Mouse (Mus musculus) CD4-positive naive resting alpha-beta T cell, adult 57 days (primary cell): ENCODE measurements around the gene Fxr2. TPM values are rescaled to one million over a fixed set of nuclear protein-coding genes. Genes with fewer than 3 reads are reported as not detected.

ENCODE experiments used
- total RNA-seq: library from RNA; stranded (reverse); gene quantifications from one replicate; pipeline ENCODE4 v1.2.4, GENCODE M21; 2023

Fxr2 gene
- total RNA-seq = 80.1 TPM

DNA sequence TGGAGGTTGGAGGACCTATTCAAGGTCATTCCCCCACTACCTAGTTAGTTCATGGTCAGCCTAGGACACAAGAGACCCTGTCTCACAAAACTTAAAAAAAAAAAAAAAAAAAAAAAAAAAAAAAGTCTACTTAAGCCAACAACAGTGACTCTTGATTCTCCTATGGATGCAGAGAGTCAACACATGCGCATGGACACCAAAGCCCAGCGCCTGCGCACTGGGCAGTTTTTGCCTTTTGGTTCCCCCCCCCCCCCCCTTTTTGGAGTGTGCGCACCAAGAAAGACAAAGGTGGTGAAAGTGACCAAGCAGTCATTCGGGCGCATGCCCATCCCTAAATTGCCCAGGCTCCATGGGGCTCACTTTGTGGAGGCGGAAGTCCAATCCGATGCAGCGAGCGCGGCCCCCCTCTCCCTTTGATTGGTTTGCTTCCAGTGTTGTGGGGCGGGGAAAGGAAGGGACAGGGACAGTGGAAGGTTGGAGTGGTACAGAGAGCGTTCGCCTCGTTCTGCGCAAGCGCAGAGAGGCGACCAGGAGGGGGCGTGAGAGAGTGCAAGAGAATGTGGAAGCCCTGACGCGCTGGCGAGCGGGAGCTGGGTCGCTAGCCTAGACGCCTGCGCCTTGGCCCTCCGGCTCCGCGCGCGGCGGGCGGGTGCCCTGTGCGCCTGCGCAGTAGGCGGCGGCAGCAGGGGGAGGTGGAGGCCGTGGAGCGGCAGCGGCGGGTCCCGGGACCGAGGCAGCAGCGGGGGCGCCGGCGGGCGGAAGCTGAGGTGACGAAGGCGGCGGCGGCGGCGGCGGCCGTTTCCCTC lies at the start of gene Fxr2:
Gene Fxr2, plus strand, starts transcription at position 707 of the 806 bp plus-strand sequence.

DNA sequence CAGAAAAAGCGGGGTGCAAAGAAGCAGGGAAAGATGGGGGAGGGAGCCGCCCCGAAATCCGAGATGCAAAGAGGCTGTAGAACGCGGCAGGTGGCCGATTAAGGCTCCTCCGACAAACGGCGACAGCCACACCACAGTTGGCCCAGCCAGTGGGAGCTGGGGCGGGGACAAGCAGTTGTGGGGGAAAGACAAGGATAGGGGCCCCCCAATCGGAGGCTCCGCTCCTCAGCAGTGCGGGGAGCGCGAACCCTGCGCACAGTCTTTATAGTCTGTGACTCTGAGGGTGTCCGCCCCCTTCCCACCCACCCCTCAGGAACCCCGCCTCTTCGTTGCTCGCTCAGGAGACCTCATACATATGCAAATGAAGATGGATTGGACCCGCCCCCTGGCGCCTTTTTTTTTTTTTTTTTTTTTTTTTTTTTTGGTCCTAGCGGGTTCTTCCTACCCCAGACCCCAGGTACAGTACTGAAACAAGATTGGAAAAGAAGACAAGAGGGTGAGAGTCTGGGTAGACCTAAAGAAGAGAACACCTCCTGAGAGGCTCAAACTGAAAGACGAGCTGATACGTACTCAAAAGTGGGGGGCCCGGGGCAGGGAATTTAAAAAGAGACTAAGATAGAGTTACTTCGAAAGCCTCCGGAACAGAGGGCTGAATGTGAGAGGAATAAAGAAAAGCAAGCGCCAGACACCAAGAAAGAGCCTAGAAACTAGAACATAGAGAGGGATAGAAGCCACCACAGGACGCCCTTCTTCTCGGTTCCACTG lies 26.9 kb upstream of the Fxr2 start, which contains the start of gene Atp1b2:
Gene Atp1b2, minus strand, starts transcription at position 217 of the 765 bp plus-strand sequence.

DNA sequence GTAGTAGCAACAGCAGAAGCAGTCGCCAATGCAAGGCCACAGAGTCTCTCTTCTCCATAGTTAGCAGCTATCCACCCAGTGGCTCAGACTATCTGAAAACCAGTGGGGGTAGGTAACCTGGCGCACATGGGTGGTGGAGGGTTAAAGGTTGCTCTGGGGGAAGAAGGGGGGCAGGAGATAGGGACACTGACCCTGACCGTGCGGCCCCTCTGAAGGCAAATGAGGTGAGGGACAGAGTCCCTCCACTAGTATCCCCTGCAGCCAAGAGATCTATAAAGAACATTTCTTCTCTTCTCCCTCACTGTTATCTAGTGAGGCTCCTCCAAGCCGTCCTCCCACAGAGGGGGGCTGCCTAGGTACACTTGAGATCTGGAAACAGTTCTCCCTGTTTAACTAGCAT lies 15.0 kb upstream of the Fxr2 start, which contains the start of gene Shbg:
Gene Shbg, minus strand, starts transcription at position 101 of the 400 bp plus-strand sequence.

DNA sequence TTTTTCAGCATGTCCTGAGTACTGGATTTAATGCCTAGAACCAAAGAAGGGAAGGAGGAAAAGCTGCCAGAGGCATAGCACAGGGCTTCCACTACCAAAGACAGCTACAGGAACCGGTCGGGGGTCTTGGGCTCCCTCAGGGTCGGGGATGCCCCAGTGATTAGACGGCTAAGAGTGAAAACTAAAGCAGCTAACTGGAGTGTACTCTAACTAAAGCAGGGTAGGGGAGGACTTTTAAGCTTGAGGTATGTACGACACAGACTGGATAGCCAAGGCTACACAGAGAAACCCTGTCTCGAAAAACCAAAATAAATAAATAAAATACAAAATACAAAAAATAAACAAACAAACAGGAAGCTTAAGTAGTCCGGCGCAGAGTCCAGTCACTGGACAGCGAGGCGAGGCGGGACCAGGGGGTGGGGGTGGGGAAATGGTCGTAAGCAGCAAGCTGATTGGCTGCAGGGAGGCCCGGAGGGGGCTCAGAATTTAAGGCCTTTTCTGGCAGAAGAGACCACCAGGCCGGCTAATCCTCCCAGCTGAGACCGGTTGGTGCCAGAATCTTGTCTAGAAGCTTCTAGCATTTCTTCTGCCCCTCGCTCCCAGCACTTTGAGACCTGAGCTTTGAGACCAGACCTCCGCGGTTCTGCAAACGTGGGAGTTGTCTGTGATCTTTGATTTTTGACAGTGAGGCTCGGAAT lies 11.1 kb upstream of the Fxr2 start, which contains the start of gene Sat2:
Gene Sat2, plus strand, starts transcription at position 454 of the 698 bp plus-strand sequence.

GRCm38 (mm10) chr11:69655264-69656064 lies 22.7 kb downstream of the Fxr2 start, which contains the start of gene Sox15:
Sox15 (plus strand) TSS chr11:69655314.

GRCm38 (mm10) chr11:69662213-69662966 lies 29.6 kb downstream of the Fxr2 start, which contains the start of gene Mpdu1:
Mpdu1 (minus strand) TSS chr11:69662642.

DNA sequence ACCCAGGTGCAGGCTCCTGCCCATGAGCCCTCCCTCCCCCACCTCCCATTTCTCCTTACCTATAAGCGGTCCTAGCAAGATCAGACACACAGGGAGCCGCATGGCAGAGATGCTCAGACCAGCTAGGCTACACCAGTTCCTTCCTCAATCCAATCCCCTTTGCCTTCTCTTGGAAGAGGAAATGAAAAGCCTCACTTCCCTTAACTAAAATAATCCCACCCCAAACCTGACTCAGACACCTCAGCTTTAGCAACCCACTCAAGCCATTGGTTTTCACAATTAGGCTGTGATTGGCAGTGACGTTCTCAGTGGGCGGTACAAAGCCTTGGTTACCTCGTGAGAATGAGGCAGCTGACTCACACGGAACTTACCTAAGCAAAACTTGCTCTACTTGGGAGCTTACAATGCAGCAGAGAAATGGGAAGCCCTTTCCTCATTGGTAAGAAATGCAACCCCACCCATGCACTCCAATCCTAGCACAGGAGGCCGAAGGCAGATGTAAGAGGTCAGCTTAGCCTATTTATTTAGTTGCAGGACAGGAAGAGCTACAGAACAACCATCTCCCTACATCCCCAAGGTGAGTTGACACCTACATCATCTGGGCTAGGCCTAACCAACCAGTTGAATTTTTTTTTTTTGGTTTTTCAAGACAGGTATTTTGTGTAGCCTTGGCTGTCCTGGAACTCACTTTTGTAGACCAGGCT lies 33.3 kb downstream of the Fxr2 start, which contains the start of gene Cd68:
Gene Cd68, minus strand, starts transcription at position 193 of the 704 bp plus-strand sequence.

DNA sequence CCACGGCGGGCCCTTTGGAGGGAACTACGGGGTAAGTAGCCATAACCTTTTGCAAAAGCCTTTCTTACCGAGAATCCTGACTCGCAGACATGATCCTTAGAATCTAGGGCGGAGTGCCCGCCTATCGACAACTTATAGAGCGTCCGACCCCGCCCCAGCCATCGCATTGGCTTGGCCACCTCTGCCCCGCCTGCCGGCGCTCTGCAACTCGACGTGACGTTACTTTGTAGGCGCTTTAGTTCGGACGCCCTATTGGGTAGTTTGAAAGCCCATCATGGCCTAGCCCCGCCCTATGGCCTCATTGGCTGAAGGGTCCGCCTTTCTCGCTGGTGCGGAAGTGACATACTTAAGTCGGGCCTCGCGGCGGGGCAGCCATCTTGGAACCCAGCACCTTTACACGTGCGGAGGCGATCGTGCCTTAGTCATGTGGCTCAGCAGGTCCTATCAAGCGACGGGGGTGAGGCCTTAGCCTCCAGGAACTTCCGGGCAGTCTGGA lies 39.5 kb downstream of the Fxr2 start, which contains the start of gene Eif4a1:
Gene Eif4a1, minus strand, starts transcription at position 213 of the 496 bp plus-strand sequence.

GRCm38 (mm10) chr11:69681314-69682208 lies 48.8 kb downstream of the Fxr2 start, which contains the start of gene Senp3:
Senp3 (minus strand) TSS chr11:69682084.

GRCm38 (mm10) chr11:69685526-69686148 lies 52.8 kb downstream of the Fxr2 start, which contains the start of gene Tnfsf13:
Tnfsf13 (minus strand) TSS chr11:69685784.

GRCm38 (mm10) chr11:69695361-69696181 lies 62.8 kb downstream of the Fxr2 start, which contains the start of the genes Tnfsf12 and Tnfsfm13:
Tnfsf12 (minus strand) TSS chr11:69695849.
Tnfsfm13 (minus strand) TSS chr11:69696098.

Other genes starting within 250 kb of the Fxr2 start
- 42.7 TPM for gene Naa38, start 237.5 kb upstream of the Fxr2 start, total RNA-seq
- gene Cyb5d1, start 237.4 kb upstream of the Fxr2 start, total RNA-seq = 39.3 TPM
- 5.5 TPM for gene Tmem88, start 234.8 kb upstream of the Fxr2 start, total RNA-seq
- 209 TPM for gene Kdm6b, start 219.3 kb upstream of the Fxr2 start, total RNA-seq
- 0.15 TPM for gene Dnah2, start 83.9 kb upstream of the Fxr2 start, total RNA-seq
- 0.53 TPM for gene Efnb3, start 72.8 kb upstream of the Fxr2 start, total RNA-seq
- 13.0 TPM for gene Wrap53, start 52.7 kb upstream of the Fxr2 start, total RNA-seq
- 144 TPM for gene Trp53, start 52.6 kb upstream of the Fxr2 start, total RNA-seq
- 0.27 TPM for gene Atp1b2, start 27.0 kb upstream of the Fxr2 start, total RNA-seq
- gene Shbg, start 15.1 kb upstream of the Fxr2 start, total RNA-seq = not detected
- gene Sat2, start 11.0 kb upstream of the Fxr2 start, total RNA-seq = not detected
- gene Sox15, start 22.3 kb downstream of the Fxr2 start, total RNA-seq = not detected
- gene Mpdu1, start 29.7 kb downstream of the Fxr2 start, total RNA-seq = 85.2 TPM
- 14.8 TPM for gene Cd68, start 33.2 kb downstream of the Fxr2 start, total RNA-seq
- gene Eif4a1, start 39.4 kb downstream of the Fxr2 start, total RNA-seq = 775 TPM
- 109 TPM for gene Senp3, start 49.1 kb downstream of the Fxr2 start, total RNA-seq
- not detected for gene Tnfsf13, start 52.8 kb downstream of the Fxr2 start, total RNA-seq
- gene Tnfsf12, start 62.9 kb downstream of the Fxr2 start, total RNA-seq = 1.7 TPM
- not detected for gene Tnfsfm13, start 63.1 kb downstream of the Fxr2 start, total RNA-seq
- 176 TPM for gene Polr2a, start 125.6 kb downstream of the Fxr2 start, total RNA-seq
- gene Slc35g3, start 129.0 kb downstream of the Fxr2 start, total RNA-seq = not detected
- gene Zbtb4, start 132.9 kb downstream of the Fxr2 start, total RNA-seq = 47.4 TPM
- 3.6 TPM for gene Chrnb1, start 163.0 kb downstream of the Fxr2 start, total RNA-seq
- gene Fgf11, start 168.9 kb downstream of the Fxr2 start, total RNA-seq = 0.30 TPM
- gene Tmem102, start 172.6 kb downstream of the Fxr2 start, total RNA-seq = not detected
- not detected for gene Gm39566, start 182.3 kb downstream of the Fxr2 start, total RNA-seq
- not detected for gene Spem2, start 185.5 kb downstream of the Fxr2 start, total RNA-seq
- not detected for gene Spem1, start 189.2 kb downstream of the Fxr2 start, total RNA-seq
- 1.0 TPM for gene Nlgn2, start 204.8 kb downstream of the Fxr2 start, total RNA-seq
- 15.1 TPM for gene Tmem256, start 205.5 kb downstream of the Fxr2 start, total RNA-seq
- gene Plscr3, start 213.4 kb downstream of the Fxr2 start, total RNA-seq = 12.0 TPM
- not detected for gene Tnk1, start 225.7 kb downstream of the Fxr2 start, total RNA-seq
- gene Tmem95, start 245.0 kb downstream of the Fxr2 start, total RNA-seq = not detected
- gene Kctd11, start 248.4 kb downstream of the Fxr2 start, total RNA-seq = 1.7 TPM